Mouse (Mus musculus): ENCODE results near the gene Polr2a.

The Polr2a gene

GRCm38 (mm10) chr11:69784793-69785272, 26.4 kb upstream of the Polr2a start:
- DNase-seq (ENCODE audit: low spot score in 2 of 2): peak in 1 of 2 experiments; percentile 48

DNA sequence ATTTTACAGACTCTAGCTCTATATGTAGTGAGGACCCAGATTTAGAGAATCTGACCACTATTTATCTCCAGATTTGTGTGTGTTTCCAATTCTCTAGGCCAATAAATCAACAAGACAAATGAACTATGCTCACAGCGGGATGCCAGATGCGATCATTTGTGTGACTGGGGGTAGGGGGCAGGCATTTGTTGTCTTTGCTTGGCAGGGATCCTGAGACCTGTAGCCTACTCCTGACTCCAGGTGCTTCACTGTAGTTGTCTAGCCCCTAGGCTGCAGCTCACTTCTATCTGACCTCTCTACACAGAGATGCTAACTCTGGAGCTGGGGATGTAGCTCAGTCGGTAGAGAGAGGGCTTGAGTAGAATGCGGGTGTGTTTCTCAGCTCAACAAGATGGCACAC, 23.4 kb upstream of the Polr2a start:
- no peak for DNase-seq (ENCODE audit: low spot score in 2 of 2)

DNA sequence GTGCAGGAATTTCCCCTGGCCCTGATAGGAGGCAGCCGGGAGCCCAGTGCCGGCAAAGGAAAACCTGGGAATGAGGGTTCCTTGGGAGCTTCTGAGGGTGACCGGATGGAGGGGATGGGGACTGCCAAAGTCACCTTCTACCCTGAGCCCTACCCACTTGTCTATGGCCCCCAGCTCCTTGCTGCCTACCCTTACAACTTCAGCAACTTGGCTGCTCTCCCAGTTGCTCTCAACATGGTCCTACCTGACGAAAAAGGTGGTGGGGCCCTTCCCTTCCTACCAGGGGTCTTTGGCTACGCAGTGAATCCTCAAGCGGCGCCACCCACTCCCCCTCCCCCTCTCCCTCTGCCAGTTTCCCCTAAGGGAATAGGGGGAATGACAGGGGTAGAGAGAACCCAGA, 20.5 kb upstream of the Polr2a start:
- no peak for DNase-seq (ENCODE audit: low spot score in 2 of 2)

- DNase-seq (ENCODE audit: low spot score in 2 of 2): no peak
These were observed 20.0 kb upstream of the Polr2a start for GRCm38 (mm10) chr11:69778258-69778982.

- no peak for DNase-seq (ENCODE audit: low spot score in 2 of 2)
These were observed 19.2 kb upstream of the Polr2a start for GRCm38 (mm10) chr11:69777504-69778257.

DNA sequence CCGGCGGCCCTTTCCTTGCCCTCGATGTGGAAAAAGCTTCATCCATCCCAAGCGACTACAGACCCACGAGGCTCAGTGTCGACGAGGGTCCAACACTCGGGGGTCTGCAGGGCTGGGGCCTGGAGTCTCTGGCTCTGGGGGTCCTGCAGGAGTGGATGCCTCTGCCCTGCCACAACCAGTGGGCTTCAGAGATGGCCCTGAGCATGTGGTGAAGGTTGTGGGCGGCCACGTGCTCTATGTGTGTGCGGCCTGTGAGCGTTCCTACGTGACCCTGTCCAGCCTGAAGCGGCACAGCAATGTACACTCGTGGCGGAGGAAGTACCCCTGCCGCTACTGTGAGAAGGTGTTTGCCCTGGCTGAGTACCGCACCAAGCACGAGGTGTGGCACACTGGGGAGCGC, 18.1 kb upstream of the Polr2a start:
- DNase-seq (ENCODE audit: low spot score in 2 of 2): no peak

DNA sequence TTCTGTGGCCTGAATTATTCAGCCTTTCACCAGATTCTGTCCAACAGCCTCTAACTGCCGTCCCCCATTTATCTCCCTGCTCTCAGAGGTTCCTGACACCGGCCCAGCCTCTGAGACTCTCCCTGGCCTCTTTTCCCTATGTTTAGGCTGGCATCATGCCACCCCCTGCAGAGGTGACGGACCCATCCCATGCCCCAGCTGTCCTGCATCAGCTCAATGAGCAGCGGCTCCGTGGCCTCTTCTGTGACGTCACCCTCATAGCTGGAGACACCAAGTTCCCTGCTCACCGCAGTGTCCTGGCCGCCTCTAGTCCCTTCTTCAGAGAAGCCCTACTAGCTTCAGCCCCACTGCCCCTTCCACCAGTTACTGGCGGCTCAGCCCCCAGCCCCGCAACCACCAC, 17.3 kb upstream of the Polr2a start:
- DNase-seq (ENCODE audit: low spot score in 2 of 2): no peak

GRCm38 (mm10) chr11:69774961-69775360, 16.5 kb upstream of the Polr2a start:
- no peak for DNase-seq (ENCODE audit: low spot score in 2 of 2)

DNA sequence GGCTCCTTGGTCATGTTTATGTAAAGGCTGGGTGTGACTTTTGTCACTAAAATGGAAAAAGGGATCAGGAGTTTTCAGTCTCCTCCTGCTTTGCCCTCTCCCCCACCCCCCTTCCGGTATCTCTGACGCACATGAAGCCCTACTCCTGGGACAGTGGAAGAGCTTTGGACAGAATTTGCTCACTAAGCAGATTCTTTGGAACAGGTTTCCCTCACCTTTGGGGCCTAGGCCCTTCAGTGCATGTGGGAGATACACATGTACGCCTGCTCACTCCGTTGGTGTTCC, 9.1 kb upstream of the Polr2a start:
- no peak for DNase-seq (ENCODE audit: low spot score in 2 of 2)

- DNase-seq (ENCODE audit: low spot score in 2 of 2): no peak
These were observed 8.6 kb upstream of the Polr2a start for GRCm38 (mm10) chr11:69766872-69767624.

GRCm38 (mm10) chr11:69766126-69766609, 7.7 kb upstream of the Polr2a start:
- DNase-seq (ENCODE audit: low spot score in 2 of 2): peak; percentile 55 to 80

- peak in 1 of 2 experiments; percentile 52 for DNase-seq (ENCODE audit: low spot score in 2 of 2)
These were observed 7.0 kb upstream of the Polr2a start, which contains the start of gene Zbtb4 for GRCm38 (mm10) chr11:69765221-69766125. TSS of gene Zbtb4 (plus strand) at chr11:69765912.

DNA sequence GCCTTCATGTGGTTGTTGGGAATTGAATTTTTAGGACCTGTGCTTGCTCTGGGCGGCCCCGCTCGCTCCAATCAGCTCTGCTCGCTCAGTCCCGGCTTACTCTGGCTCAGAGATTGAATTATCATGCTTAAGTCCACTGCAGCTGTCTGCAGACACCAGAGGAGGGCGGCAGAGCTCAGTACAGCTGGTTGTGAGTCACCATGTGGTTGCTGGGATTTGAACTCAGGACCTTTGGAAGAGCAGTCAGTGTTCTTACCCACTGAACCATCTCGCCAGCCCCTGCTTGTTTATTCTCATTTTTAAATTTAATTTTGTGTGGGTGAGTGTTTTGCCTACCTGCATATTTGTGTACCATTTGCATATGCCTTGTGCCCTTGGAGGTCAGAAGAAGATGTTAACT, 5.1 kb upstream of the Polr2a start:
- peak in 1 of 2 experiments; percentile 41 for DNase-seq (ENCODE audit: low spot score in 2 of 2)

GRCm38 (mm10) chr11:69761868-69762267, 3.4 kb upstream of the Polr2a start, which contains the start of gene Slc35g3:
TSS of gene Slc35g3 (minus strand) at chr11:69761968.
- no peak for DNase-seq (ENCODE audit: low spot score in 2 of 2)

GRCm38 (mm10) chr11:69760901-69761200, 2.4 kb upstream of the Polr2a start:
- DNase-seq (ENCODE audit: low spot score in 2 of 2): no peak

- no peak for DNase-seq (ENCODE audit: low spot score in 2 of 2)
These were observed 1.9 kb upstream of the Polr2a start for GRCm38 (mm10) chr11:69760160-69760900.

GRCm38 (mm10) chr11:69758971-69759721, 709 bp upstream of the Polr2a start:
- peak; percentile 85 to 87 for DNase-seq (ENCODE audit: low spot score in 2 of 2)

- DNase-seq (ENCODE audit: low spot score in 2 of 2): peak; percentile 95 to 97
These were observed 364 bp downstream of the Polr2a start for GRCm38 (mm10) chr11:69758090-69758456.

DNA sequence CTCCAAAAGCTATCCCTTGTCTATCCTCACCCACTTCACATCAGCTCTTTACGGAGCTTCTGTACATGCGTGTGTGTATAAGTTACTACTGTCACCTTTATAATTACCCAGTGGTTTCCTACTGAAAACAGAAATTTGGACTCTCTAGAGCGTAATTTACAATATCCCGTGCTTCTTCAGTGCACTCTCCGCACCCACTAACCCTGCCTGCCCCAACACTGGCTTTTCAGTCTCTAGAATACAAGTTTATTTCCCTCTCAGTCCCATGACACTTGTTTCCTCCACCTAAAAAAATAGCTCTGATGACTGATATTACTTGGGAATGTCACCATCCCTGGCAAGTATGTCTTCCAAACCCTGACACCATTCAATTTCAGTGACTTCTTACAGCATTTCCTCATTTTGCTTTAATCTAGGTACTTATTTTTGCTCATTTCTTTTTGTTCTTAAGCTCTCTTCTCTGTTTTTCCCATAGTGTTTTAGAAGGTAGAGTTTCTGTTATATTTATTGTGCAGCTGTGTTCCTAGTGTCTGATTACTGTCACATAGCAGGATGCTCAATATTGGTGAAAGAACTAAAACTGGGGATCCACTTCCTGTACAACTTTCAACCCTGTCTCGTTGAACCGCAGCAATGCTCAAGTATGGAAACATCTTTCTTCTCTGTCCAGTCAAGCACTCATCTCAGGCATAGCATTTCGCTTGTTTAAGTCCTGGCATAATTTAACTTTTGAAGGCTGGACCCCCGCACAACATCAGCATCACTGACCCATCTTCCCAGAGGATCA, 941 bp downstream of the Polr2a start:
- no peak for DNase-seq (ENCODE audit: low spot score in 2 of 2)

All from spleen, postnatal 10 days (tissue).